7 mouse cellular contexts compared by ENCODE assay signal in the genomic region with DNA sequence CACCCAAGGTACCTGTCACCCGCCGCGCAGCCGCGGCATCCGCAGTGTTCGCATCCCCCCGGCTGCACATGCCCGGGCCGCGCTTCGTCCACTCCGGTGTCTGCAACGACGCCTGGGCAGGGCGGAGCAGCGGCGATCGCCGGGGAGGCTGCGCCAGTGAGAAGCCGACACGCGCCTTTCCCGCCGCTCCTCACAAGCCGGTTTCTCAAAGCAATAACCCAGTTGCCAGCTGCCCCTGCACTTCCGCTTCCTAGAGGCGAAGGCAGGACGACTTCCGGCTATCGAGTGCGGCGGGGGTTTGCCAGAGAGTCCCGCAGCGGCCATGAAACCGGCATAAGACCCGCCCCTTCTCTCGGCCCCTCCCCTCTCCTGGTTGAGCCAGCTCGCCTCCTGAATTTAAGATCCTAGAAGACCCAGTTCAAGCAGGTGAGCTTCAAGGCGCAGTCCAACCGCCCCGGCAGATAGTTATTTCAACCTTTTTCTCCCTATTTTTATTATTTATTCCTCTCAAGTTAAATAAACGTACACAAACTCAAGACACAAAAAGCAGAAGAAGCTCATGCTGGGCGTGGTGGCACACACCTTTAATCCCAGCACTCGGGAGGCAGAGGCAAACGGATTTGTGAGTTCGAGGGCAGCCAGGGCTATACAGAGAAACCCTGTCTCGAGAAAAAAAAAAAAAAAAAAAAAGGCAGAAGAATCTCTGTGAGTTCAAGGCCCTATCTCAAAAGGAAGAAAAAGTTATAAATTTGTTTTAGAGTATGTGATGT. TPM values are rescaled to one million over a fixed set of nuclear protein-coding genes. Genes with fewer than 3 reads are reported as not detected.
DNase-seq lines count a peak whose midpoint lies in the region; ATAC-seq lines count a peak whose summit lies in the region.

A gene (minus strand): TSS at position 663 of the 770 bp plus-strand sequence.

- H3K36me3 ChIP-seq in embryonic facial prominence, embryonic 12.5 days, result no peaks in the 10 kb centered on the region
- no peaks in the 10 kb centered on the region for H3K36me3 ChIP-seq in limb, embryonic 11.5 days (ENCODE audit: control insufficient read depth, insufficient read depth, low read length)
- no peaks in the 10 kb centered on the region for H3K36me3 ChIP-seq in midbrain, embryonic 14.5 days (ENCODE audit: control insufficient read depth, insufficient read depth, low read length)

- H3K4me1 ChIP-seq in embryonic facial prominence, embryonic 12.5 days, result peaks cover 11% of the 10 kb centered on the region
- H3K4me1 ChIP-seq in limb, embryonic 11.5 days (ENCODE audit: control insufficient read depth, insufficient read depth, low read length), result no peaks in the 10 kb centered on the region
- H3K4me1 ChIP-seq in midbrain, embryonic 14.5 days (ENCODE audit: control insufficient read depth, insufficient read depth, low read length), result peaks cover 7% of the 10 kb centered on the region; the same call in 1 of the 2 replicates

- H3K4me2 ChIP-seq in embryonic facial prominence, embryonic 12.5 days (replicated peaks), result peak within 1 kb of the TSS; percentile 85
- H3K4me2 ChIP-seq in limb, embryonic 11.5 days (ENCODE audit: low read depth, severe bottlenecking), result peak within 1 kb of the TSS; percentile 56
- peak within 1 kb of the TSS; percentile 75 for H3K4me2 ChIP-seq in midbrain, embryonic 14.5 days (ENCODE audit: low read length)

- peak; percentile 91 for DNase-seq in adrenal gland, postnatal 25 days
- DNase-seq in heart, adult 11 months, result peak; percentile 99
- peak; percentile 92 for DNase-seq in kidney, adult 18-20 months
- DNase-seq in limb, embryonic 11.5 days (ENCODE audit: low spot score), result peak; percentile 97
- DNase-seq in midbrain, embryonic 14.5 days, result peak; percentile 96
- DNase-seq in spleen, adult 18-20 months, result peak; percentile 84

- 3% methylated on average over 49 of the region's 49 CpGs for WGBS in embryonic facial prominence, embryonic 12.5 days
- 4% methylated on average over 49 of the region's 49 CpGs for WGBS in limb, embryonic 11.5 days
- whole genome bisulfite sequencing in midbrain, embryonic 14.5 days, result 3% methylated on average over 49 of the region's 49 CpGs

- H3K27ac ChIP-seq in embryonic facial prominence, embryonic 12.5 days, result peak within 1 kb of the TSS; percentile 80
- no peak within 1 kb of the TSS for H3K27ac ChIP-seq in limb, embryonic 11.5 days (replicated peaks; ENCODE audit: low read depth, low read length)
- H3K27ac ChIP-seq in midbrain, embryonic 14.5 days (replicated peaks; ENCODE audit: low read depth, low read length), result peak within 1 kb of the TSS; percentile 86

- H3K9ac ChIP-seq in embryonic facial prominence, embryonic 12.5 days, result peak within 1 kb of the TSS; percentile 79
- peak within 1 kb of the TSS; percentile 69 for H3K9ac ChIP-seq in limb, embryonic 11.5 days (ENCODE audit: low read length)
- peak within 1 kb of the TSS; percentile 78 for H3K9ac ChIP-seq in midbrain, embryonic 14.5 days (replicated peaks; ENCODE audit: low read length)

- peak within 1 kb of the TSS; percentile 98 for H3K4me3 ChIP-seq in embryonic facial prominence, embryonic 12.5 days
- H3K4me3 ChIP-seq in limb, embryonic 11.5 days (ENCODE audit: low read depth, low read length), result peak within 1 kb of the TSS; percentile 75
- peak within 1 kb of the TSS; percentile 87 for H3K4me3 ChIP-seq in midbrain, embryonic 14.5 days (replicated peaks; ENCODE audit: low read depth, low read length)

- H3K27me3 ChIP-seq in embryonic facial prominence, embryonic 12.5 days, result no peaks in the 10 kb centered on the region
- no peaks in the 10 kb centered on the region for H3K27me3 ChIP-seq in limb, embryonic 11.5 days (ENCODE audit: control insufficient read depth, insufficient read depth, low read length)
- H3K27me3 ChIP-seq in midbrain, embryonic 14.5 days (ENCODE audit: control insufficient read depth, insufficient read depth, low read length), result no peaks in the 10 kb centered on the region

- ATAC-seq in embryonic facial prominence, embryonic 12.5 days (ENCODE audit: insufficient number of reproducible peaks, insufficient read depth, low FRiP score, low TSS enrichment), result peak; percentile 95
- ATAC-seq in limb, embryonic 11.5 days (ENCODE audit: insufficient number of reproducible peaks, low FRiP score, low TSS enrichment, low read depth), result peak; percentile 97
- peak; percentile 95 for ATAC-seq in midbrain, embryonic 14.5 days (ENCODE audit: low FRiP score, low TSS enrichment)

- no peaks in the 10 kb centered on the region for H3K9me3 ChIP-seq in embryonic facial prominence, embryonic 12.5 days
- no peaks in the 10 kb centered on the region for H3K9me3 ChIP-seq in limb, embryonic 11.5 days (ENCODE audit: control insufficient read depth, low read length)
- no peaks in the 10 kb centered on the region for H3K9me3 ChIP-seq in midbrain, embryonic 14.5 days (ENCODE audit: control insufficient read depth, low read length)

RNA-seq across cellular contexts. Expression of the gene that starts here (rescaled TPM):
- 47.5 and 53.2 TPM in 2 replicates for total RNA-seq in adrenal gland, postnatal 25 days (2021)
- 52.7 and 54.7 TPM in 2 replicates for polyA plus RNA-seq in embryonic facial prominence, embryonic 12.5 days (2016; fragmentation: Nextera tagmentation; extraction: Ambion mirVana)
- polyA plus RNA-seq in limb, embryonic 11.5 days (2014; fragmentation: Nextera tagmentation; extraction: Ambion mirVana), result 75.9 and 76.2 TPM in 2 replicates
- polyA plus RNA-seq in midbrain, embryonic 14.5 days (2014; fragmentation: Nextera tagmentation; extraction: Ambion mirVana), result 54.0 and 73.8 TPM in 2 replicates
